Mouse (Mus musculus): ENCODE measurements around the gene Raver1. TPM values are rescaled to one million over a fixed set of nuclear protein-coding genes. Genes with fewer than 3 reads are reported as not detected.

The Raver1 gene
- 10 to 100 TPM; 25.1 to 27.7 TPM for total RNA-seq (2021)

- DNase-seq, result peak; percentile 93 to 95
- intact Hi-C loops (cut with DNase I), result loop anchor here (2.0 to 5.0 kb wide), 3 partner anchors 39 to 60 kb away; partner anchors contain the start of genes Cdc37, Icam5 and Tyk2
Measured at GRCm38 (mm10) chr9:21091707-21092320, at the start of gene Raver1, which contains the start of gene Gm38431. Gene Raver1 (minus strand): TSS chr9:21092008. Gene Gm38431 (minus strand): TSS chr9:21091997.

- intact Hi-C loops (cut with DNase I), result loop anchor here (10.0 kb wide), 2 partner anchors 134 to 394 kb away; partner anchors contain the start of genes Mrpl4 and Olfm2
- no peak for DNase-seq
Measured at GRCm38 (mm10) chr9:21138386-21138785, 46.6 kb upstream of the Raver1 start.

- peak; percentile 68 to 72 for DNase-seq
- intact Hi-C loops (cut with DNase I), result loop anchor here (1.0 to 10.0 kb wide), 5 partner anchors 64 to 392 kb away; partner anchors contain the start of genes Fdx1l, Gm49373, Mrpl4 and Olfm2
Measured at GRCm38 (mm10) chr9:21137229-21137628, 45.4 kb upstream of the Raver1 start.

GRCm38 (mm10) chr9:21136401-21136800 lies 44.6 kb upstream of the Raver1 start:
- no peak for DNase-seq
- intact Hi-C loops (cut with DNase I), result loop anchor here (2.0 to 10.0 kb wide), 4 partner anchors 64 to 392 kb away; partner anchors contain the start of genes Fdx1l, Gm49373, Mrpl4 and Olfm2

GRCm38 (mm10) chr9:21135941-21136381 lies 44.2 kb upstream of the Raver1 start:
- intact Hi-C loops (cut with DNase I), result loop anchor here (2.0 to 10.0 kb wide), 4 partner anchors 63 to 391 kb away; partner anchors contain the start of genes Fdx1l, Gm49373, Mrpl4 and Olfm2
- no peak for DNase-seq

- intact Hi-C loops (cut with DNase I), result loop anchor here (10.0 kb wide), 2 partner anchors 131 to 391 kb away; partner anchors contain the start of genes Mrpl4 and Olfm2
Measured at GRCm38 (mm10) chr9:21135329-21135890, 43.6 kb upstream of the Raver1 start.

GRCm38 (mm10) chr9:21134595-21135328 lies 43.0 kb upstream of the Raver1 start:
- intact Hi-C loops (cut with DNase I), result loop anchor here (10.0 kb wide), 2 partner anchors 130 to 390 kb away; partner anchors contain the start of genes Mrpl4 and Olfm2
- peak; percentile 55 to 59 for DNase-seq

More at GRCm38 (mm10) chr9:21135329-21135890, 43.6 kb upstream of the Raver1 start:
- DNase-seq, result no peak

GRCm38 (mm10) chr9:21133064-21133707 lies 41.4 kb upstream of the Raver1 start:
- no peak for DNase-seq
- intact Hi-C loops (cut with DNase I), result loop anchor here (10.0 kb wide), 2 partner anchors 128 to 388 kb away; partner anchors contain the start of genes Mrpl4 and Olfm2

GRCm38 (mm10) chr9:21132102-21132775 lies 40.4 kb upstream of the Raver1 start:
- intact Hi-C loops (cut with DNase I), result loop anchor here (1.0 to 10.0 kb wide), 3 partner anchors 127 to 387 kb away; partner anchors contain the start of genes Mrpl4 and Olfm2

GRCm38 (mm10) chr9:21131059-21131956 lies 39.5 kb upstream of the Raver1 start, which contains the start of gene Tyk2:
Gene Tyk2 (minus strand): TSS chr9:21131243.
- intact Hi-C loops (cut with DNase I), result loop anchor here (2.0 to 10.0 kb wide), 3 partner anchors 41 to 387 kb away; partner anchors contain the start of genes Gm38431, Mrpl4 and Olfm2
- DNase-seq, result peak; percentile 85 to 87

More at GRCm38 (mm10) chr9:21132102-21132775, 40.4 kb upstream of the Raver1 start:
- DNase-seq, result no peak

GRCm38 (mm10) chr9:21126259-21126627 lies 34.4 kb upstream of the Raver1 start:
- intact Hi-C loops (cut with DNase I), result no loop called here
- no peak for DNase-seq

GRCm38 (mm10) chr9:21125502-21126258 lies 33.9 kb upstream of the Raver1 start:
- intact Hi-C loops (cut with DNase I), result no loop called here
- no peak for DNase-seq

- DNase-seq, result no peak
- intact Hi-C loops (cut with DNase I), result no loop called here
Measured at GRCm38 (mm10) chr9:21124837-21125236, 33.0 kb upstream of the Raver1 start.

- intact Hi-C loops (cut with DNase I), result no loop called here
Measured at GRCm38 (mm10) chr9:21121483-21121882, 29.7 kb upstream of the Raver1 start.

GRCm38 (mm10) chr9:21117073-21117472 lies 25.3 kb upstream of the Raver1 start:
- DNase-seq, result no peak
- intact Hi-C loops (cut with DNase I), result no loop called here

More at GRCm38 (mm10) chr9:21121483-21121882, 29.7 kb upstream of the Raver1 start:
- no peak for DNase-seq

GRCm38 (mm10) chr9:21115105-21115504 lies 23.3 kb upstream of the Raver1 start:
- intact Hi-C loops (cut with DNase I), result no loop called here
- DNase-seq, result no peak

- intact Hi-C loops (cut with DNase I), result no loop called here
- DNase-seq, result no peak
Measured at GRCm38 (mm10) chr9:21114190-21114589, 22.4 kb upstream of the Raver1 start.
